Mouse (Mus musculus) kidney, embryonic 16.5 days (tissue): ENCODE measurements at regions not wholly inside any gene's neighbourhood (a gene's known extent, or its start where the extent isn't known, plus 50 kb on each side); places are given as distances from the start of the nearest gene placed in this dataset.

Source experiments
- ATAC-seq: fragments of 200-750 bp; cut with Nextera tagmentation; 2 replicates; pipeline ENCODE4 v1.8.0; 2017; ENCODE audit warnings: moderate TSS enrichment; ENCODE audit not compliant: low FRiP score, low TSS enrichment
- H3K27ac ChIP-seq: fragments of 300-500 bp; sonication (generic); 2 replicates; pipeline ENCODE4 v1.5.1; 2014; ENCODE audit warnings: low read length
- H3K27me3 ChIP-seq: fragments of 300-500 bp; sonication (generic); 2 replicates; pipeline ENCODE4 v1.6.1; 2014; ENCODE audit warnings: low read length, control low read depth, mixed read lengths; ENCODE audit not compliant: insufficient read depth
- H3K36me3 ChIP-seq: fragments of 300-500 bp; sonication (generic); 2 replicates; pipeline ENCODE4 v1.6.1; 2014; ENCODE audit warnings: low read length, control low read depth, mixed read lengths; ENCODE audit not compliant: insufficient read depth
- H3K4me1 ChIP-seq: fragments of 300-500 bp; sonication (generic); 2 replicates; pipeline ENCODE4 v1.6.1; 2014; ENCODE audit warnings: low read length, control low read depth, mixed read lengths; ENCODE audit not compliant: insufficient read depth
- H3K4me2 ChIP-seq: fragments of 300-500 bp; sonication (generic); replicated peaks from 2 replicates; pipeline ENCODE4 v1.6.1; 2014; ENCODE audit warnings: low read depth, low read length
- H3K4me3 ChIP-seq: fragments of 300-500 bp; sonication (generic); 2 replicates; pipeline ENCODE4 v1.5.1; 2014; ENCODE audit warnings: mild to moderate bottlenecking, low read length
- H3K9ac ChIP-seq: fragments of 300-500 bp; sonication (generic); replicated peaks from 2 replicates; pipeline ENCODE4 v1.6.1; 2014; ENCODE audit warnings: low read length
- H3K9me3 ChIP-seq: fragments of 300-500 bp; sonication (generic); 2 replicates; pipeline ENCODE4 v1.6.1; 2016; ENCODE audit warnings: low read length, control low read depth
- whole genome bisulfite sequencing: fragments of 180-500 bp; shearing (Covaris S2); extraction: QIAGEN DNeasy Blood & Tissue Kit; methylation state at CpG from one replicate; pipeline ENCODE4 v1.1.7; 2014; 5-methylcytosine and 5-hydroxymethylcytosine counted together

DNA sequence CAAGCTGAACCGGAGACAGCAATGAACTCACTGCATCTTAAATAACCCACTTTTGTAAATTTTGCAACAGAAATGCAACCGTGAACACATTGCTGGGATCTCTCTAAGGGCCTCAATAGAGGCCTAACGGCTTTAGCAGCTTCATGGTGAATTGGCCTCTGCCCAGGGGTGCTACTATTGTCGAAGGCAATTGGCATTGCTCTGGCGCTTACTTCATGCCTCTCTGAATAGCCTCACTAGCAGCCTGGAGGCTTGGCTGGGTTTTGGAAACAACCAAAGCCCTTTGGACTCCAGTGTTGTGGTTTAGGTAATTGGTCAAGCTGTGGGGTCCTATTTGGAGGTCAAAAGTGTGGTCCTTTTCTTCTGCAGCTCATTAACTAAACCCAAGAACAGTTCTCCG is 382.3 kb downstream of the Mllt3 start:
- 57% methylated on average over 6 of the region's 6 CpGs for WGBS
- Histone ChIP-seq H3K27me3 (0 out of 2 replicates have a peak, but pooled peaks cover 3% of the 10 kb centered on the region), H3K4me2 (no peak overlapping the region), H3K36me3 (no peaks in the 10 kb centered on the region), H3K27ac (no peak overlapping the region), H3K4me3 (no peak overlapping the region), H3K4me1 (peaks cover 25% of the 10 kb centered on the region), H3K9me3 (no peaks in the 10 kb centered on the region), H3K9ac (no peak overlapping the region)
- no peak for ATAC-seq

DNA sequence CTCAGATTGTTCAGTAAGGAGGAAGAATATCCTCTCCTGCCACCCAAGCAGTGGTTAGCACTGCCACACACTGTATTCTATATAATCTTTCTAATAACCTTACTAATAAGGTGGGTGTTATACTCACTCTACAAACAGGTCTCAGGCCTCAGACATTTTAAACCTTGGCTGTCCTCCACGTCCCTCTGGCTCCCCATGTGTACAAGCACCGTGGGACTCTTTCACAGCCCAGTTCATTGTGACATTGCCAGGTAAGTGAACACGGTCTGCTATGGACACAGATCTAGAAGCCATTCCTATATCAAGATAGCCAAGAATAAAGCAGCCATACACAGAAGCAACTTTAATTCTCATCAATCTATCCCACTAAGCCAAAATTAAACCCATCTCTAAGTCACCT is 382.8 kb downstream of the Mllt3 start:
- H3K4me1 ChIP-seq: peaks cover 25% of the 10 kb centered on the region
- WGBS: 87% methylated on average over 3 of the region's 3 CpGs
- H3K4me2 ChIP-seq: no peak overlapping the region
- H3K9ac ChIP-seq: no peak overlapping the region
- no peaks in the 10 kb centered on the region for H3K9me3 ChIP-seq
- H3K36me3 ChIP-seq: no peaks in the 10 kb centered on the region
- no peak for ATAC-seq
- H3K27ac ChIP-seq: no peak overlapping the region
- no peak overlapping the region for H3K4me3 ChIP-seq
- H3K27me3 ChIP-seq: 0 out of 2 replicates have a peak, but pooled peaks cover 3% of the 10 kb centered on the region

DNA sequence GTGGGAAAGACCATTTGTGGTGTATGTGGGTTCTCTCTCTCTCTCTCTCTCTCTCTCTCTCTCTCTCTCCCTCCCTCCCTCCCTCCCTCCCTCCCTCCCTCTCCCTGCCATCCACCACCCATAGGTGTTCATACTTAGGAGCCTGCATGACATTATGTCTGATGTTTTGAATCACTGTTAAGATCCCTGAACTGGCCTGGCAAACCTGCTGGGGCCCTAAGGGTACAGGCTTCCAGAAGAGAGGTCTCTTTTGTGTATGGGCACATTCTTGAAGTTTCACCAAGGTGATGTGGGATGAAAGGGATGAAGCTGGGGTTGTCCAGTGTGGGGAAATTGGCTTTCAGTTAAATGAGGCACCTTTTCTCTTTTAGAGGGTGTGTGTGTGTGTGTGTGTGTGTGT is 384.2 kb downstream of the Mllt3 start:
- no peak overlapping the region for H3K9ac ChIP-seq

DNA sequence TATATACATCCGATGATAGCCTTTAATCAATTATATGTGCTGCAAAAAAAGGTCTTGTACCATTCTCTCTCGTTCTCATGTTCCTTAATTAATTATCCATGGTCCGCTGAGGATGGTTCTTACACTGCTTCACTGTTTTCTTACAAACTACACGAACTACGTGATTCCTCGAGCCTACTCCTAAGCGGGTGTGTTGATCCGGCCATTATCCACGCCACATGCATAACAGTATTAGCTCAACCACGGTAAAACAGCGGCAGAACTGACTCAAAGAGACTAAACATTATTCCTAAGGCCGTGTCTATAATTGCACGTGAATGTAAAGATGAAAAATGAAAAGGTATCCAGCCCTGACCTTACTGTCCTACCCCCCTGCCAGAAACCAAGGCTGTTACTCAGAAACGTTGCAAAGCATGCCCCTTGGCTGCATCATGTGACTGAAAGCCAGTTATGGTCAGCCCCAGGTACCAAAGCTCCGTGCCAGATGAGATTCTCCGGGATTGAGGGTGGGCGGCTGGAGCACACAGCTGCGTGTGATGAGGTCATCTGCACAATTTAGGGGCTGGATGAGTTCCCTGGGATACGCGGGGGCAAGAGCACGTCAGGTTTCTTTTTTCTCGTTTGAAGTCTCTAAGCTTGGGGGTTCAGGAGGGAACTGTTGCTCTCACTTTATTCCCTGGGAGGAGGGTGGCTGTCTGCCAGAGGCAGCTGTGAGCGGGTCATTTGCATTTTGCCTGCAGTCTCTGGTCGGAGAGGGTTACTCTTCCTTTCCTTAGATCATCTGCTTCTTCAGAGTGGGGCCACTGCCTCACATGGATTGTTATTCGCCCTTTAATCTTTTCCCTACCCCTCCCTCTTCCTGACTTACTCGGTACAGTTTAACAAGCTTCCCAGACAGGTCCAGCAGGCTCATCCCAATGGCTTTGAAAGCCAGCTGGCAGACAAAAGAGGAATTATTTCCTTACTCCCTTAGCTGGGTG is 384.9 kb downstream of the Mllt3 start:
- Histone ChIP-seq H3K27ac (0 out of 2 replicates have a peak overlapping the region, but pooled peaks have one; percentile 38), H3K4me2 (peak overlapping the region; percentile 71), H3K4me3 (peak overlapping the region; percentile 44), H3K27me3 (no peaks in the 10 kb centered on the region), H3K9me3 (no peaks in the 10 kb centered on the region), H3K9ac (peak overlapping the region; percentile 60), H3K4me1 (peaks cover 16% of the 10 kb centered on the region), H3K36me3 (no peaks in the 10 kb centered on the region)
- ATAC-seq: peak; percentile 87
- WGBS: 10% methylated on average over 26 of the region's 26 CpGs

More for the DNA sequence above, 384.2 kb downstream of the Mllt3 start:
- Histone ChIP-seq H3K4me3 (no peak overlapping the region), H3K27ac (no peak overlapping the region), H3K27me3 (no peaks in the 10 kb centered on the region), H3K9me3 (no peaks in the 10 kb centered on the region), H3K4me2 (peak overlapping the region; percentile 71), H3K36me3 (no peaks in the 10 kb centered on the region), H3K4me1 (peaks cover 20% of the 10 kb centered on the region)
- ATAC-seq: no peak

DNA sequence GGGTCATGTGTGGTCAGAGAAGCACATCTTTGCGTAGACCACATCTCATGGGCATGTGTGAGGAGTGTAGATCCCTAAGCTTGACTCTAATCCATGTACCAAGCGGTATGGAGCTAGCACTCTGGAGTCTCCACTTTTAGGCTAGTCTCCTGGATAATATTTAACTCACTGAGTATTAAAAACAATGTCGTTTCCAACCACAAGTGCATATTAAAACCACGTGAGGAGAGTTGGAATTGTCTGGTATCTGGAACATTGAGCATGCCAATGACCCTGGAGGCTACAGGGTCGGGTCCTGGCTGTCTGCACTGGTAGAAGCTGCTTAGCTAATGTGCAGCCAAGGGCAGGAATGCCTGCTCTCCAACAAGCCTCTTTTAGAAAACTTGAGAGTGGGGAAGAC is 391.2 kb downstream of the Mllt3 start:
- H3K27me3 ChIP-seq: no peaks in the 10 kb centered on the region
- peaks cover 7% of the 10 kb centered on the region for H3K9me3 ChIP-seq
- no peaks in the 10 kb centered on the region for H3K36me3 ChIP-seq
- no peak overlapping the region for H3K4me3 ChIP-seq
- peak; percentile 82 for ATAC-seq
- 71% methylated on average over 5 of the region's 5 CpGs for WGBS
- H3K9ac ChIP-seq: no peak overlapping the region
- H3K27ac ChIP-seq: peak overlapping the region; percentile 53
- H3K4me1 ChIP-seq: peaks cover 16% of the 10 kb centered on the region; the same call in 1 of the 2 replicates
- no peak overlapping the region for H3K4me2 ChIP-seq

DNA sequence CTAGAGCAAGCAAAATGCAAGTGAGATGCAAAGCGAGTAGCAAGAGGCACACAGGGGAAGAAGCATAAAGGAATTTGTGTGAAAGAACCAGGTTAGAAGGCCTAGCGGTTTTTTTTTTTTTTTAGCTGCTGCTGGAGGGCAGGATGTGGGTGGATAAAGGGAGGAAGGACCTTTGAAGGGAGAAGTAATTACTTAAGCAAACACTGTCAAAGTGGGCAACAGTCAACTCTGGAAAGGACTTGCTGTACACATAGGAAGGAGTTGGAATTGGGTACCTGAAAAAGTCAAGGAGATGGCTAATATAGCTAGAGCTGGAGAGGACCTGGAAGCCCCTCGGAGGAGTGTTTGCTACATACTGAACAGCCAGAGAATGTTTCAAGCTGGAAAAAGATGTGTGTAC is 391.6 kb downstream of the Mllt3 start:
- ATAC-seq: no peak
- H3K4me1 ChIP-seq: peaks cover 18% of the 10 kb centered on the region; the same call in 1 of the 2 replicates
- H3K4me3 ChIP-seq: no peak overlapping the region
- H3K4me2 ChIP-seq: no peak overlapping the region
- H3K9me3 ChIP-seq: peaks cover 7% of the 10 kb centered on the region
- peak overlapping the region; percentile 53 for H3K27ac ChIP-seq
- no peaks in the 10 kb centered on the region for H3K36me3 ChIP-seq
- no peak overlapping the region for H3K9ac ChIP-seq
- no peaks in the 10 kb centered on the region for H3K27me3 ChIP-seq
- 65% methylated on average over 3 of the region's 3 CpGs for WGBS

DNA sequence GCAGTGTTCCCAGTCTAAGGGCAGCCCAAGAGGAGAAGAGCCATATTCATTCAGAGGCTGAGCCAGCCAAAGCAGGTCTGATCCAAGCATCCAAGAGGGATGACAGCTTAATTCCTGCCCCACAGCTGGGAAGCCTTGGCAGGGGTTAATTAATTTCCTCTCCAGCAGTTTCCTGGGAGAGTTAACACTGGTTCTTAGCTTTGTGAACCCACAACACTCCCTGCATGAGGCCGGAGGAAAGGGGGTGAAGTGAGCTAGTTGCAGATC is 394.9 kb downstream of the Mllt3 start:
- Histone ChIP-seq H3K4me3 (no peak overlapping the region), H3K27me3 (no peaks in the 10 kb centered on the region), H3K27ac (no peak overlapping the region), H3K4me2 (no peak overlapping the region), H3K36me3 (no peaks in the 10 kb centered on the region), H3K4me1 (peaks cover 22% of the 10 kb centered on the region; the same call in 1 of the 2 replicates), H3K9me3 (peaks cover 7% of the 10 kb centered on the region), H3K9ac (no peak overlapping the region)
- 36% methylated on average over 1 of the region's 1 CpGs for WGBS
- ATAC-seq: no peak

DNA sequence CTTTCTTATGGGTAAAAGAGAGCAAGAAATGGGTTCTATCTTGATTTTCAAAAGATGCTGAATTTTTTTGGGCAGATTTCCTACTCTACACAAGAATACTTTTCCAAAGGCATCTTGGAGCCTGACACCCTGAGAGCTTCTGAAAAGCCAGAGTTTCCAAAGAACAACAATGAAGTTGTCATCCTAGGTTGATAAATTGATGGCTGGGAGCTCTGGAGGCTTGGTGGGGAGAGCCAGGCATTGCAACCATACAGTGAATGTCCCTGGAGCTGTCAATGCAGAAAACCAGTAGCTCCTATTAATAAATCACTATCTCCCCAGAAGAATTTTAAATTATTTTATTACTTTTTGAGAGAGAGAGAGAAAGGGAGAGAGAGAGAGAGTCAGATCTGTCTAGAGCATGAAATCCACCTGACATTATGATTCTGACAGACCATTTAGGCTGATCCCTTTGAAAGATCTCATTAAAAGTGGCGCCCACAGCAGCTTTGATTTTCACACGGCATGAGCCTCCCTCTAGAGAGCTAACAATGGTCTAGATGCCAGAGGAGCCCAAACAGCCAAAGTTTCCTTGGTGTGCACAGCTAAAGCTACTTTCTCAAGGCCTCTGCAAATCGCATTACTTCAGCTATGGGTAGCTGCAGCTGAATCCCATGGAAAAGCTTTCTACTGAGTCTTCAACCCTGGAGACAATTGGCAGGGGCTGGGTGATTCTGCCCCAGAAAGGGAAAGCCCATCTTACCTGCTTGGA is 395.4 kb downstream of the Mllt3 start:
- H3K4me3 ChIP-seq: no peak overlapping the region
- 52% methylated on average over 3 of the region's 3 CpGs for WGBS
- no peaks in the 10 kb centered on the region for H3K36me3 ChIP-seq
- H3K4me1 ChIP-seq: peaks cover 22% of the 10 kb centered on the region; the same call in 1 of the 2 replicates
- H3K4me2 ChIP-seq: no peak overlapping the region
- no peaks in the 10 kb centered on the region for H3K27me3 ChIP-seq
- 0 out of 2 replicates have a peak overlapping the region, but pooled peaks have one; percentile 14 for H3K27ac ChIP-seq
- H3K9ac ChIP-seq: no peak overlapping the region
- ATAC-seq: no peak
- H3K9me3 ChIP-seq: peaks cover 7% of the 10 kb centered on the region

DNA sequence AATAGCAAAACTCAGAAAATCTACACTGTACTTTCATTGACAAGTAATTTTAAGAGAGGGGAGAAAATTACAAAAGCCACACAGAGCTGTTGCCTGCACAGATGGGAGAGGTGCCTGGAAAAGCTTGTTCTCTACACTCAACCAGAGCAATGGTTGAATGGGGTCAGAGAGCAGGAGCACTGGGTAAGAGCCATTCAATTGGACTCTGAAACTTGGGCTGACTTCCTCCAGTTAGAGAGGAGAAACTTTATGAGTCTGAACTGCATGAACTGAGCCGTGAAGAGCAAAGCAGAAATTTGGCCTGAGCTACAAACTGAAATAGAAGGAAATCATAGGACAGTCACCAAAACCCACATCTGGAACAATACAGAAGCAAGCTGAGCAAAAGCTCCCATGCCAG is 380.8 kb upstream of the Slc24a2 start:
- 44% methylated on average over 1 of the region's 1 CpGs for WGBS
- Histone ChIP-seq H3K4me3 (no peak overlapping the region), H3K4me1 (no peaks in the 10 kb centered on the region), H3K9me3 (no peaks in the 10 kb centered on the region), H3K36me3 (no peaks in the 10 kb centered on the region), H3K27ac (no peak overlapping the region), H3K4me2 (no peak overlapping the region), H3K9ac (no peak overlapping the region), H3K27me3 (0 out of 2 replicates have a peak, but pooled peaks cover 2% of the 10 kb centered on the region)
- no peak for ATAC-seq

DNA sequence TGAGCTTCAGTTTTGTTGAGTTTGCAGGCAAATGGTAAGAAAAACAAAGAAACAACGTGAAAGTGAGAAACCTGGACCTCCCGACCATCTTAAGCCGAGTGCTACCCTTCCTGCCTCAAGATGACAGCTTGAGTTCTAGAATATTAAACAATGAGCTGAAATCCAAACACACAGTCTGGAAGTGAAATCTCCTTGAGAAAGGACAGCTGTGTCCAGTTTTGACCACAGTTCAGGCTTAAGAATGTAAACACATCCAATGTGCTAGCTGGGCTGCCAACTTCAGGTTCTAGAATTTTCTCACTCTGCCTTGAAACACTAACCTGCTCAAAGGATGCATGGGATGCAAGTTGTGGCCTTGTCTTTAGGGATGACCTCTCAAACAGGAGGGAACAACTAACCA is 363.4 kb upstream of the Slc24a2 start:
- Histone ChIP-seq H3K36me3 (no peaks in the 10 kb centered on the region), H3K4me2 (no peak overlapping the region), H3K27me3 (no peaks in the 10 kb centered on the region), H3K9ac (no peak overlapping the region), H3K27ac (no peak overlapping the region), H3K4me1 (no peaks in the 10 kb centered on the region), H3K9me3 (no peaks in the 10 kb centered on the region), H3K4me3 (no peak overlapping the region)
- ATAC-seq: no peak
- 38% methylated on average over 3 of the region's 3 CpGs for WGBS
